In genomic region chr19:29419946-29420345, GRCm38 (mm10) we compare ENCODE assay signal across 17 mouse cellular contexts. TPM values are rescaled to one million over a fixed set of nuclear protein-coding genes. Genes with fewer than 3 reads are reported as not detected.
DNase-seq lines count a peak whose midpoint lies in the region; ATAC-seq and TF ChIP-seq lines count a peak whose summit lies in the region.
"Had no signal": no experiment of that assay in that cellular context is flagged by ENCODE, and none has a peak within 500 bp of the region (broad histone marks: within the 10 kb centered on the region; RNA-seq: fewer than 3 reads in every experiment).

No protein-coding gene starts in this region.

- no peak for ATAC-seq in liver, embryonic 11.5 days (replicated peaks; ENCODE audit: low FRiP score)
- peak; percentile 32 for ATAC-seq in megakaryocyte progenitor cell, adult 5-6 weeks (replicated peaks; ENCODE audit: poor library complexity)
- ATAC-seq: midbrain, embryonic 16.5 days had no signal

- TF ChIP-seq POLR2A in liver, adult 2 months (IDR thresholded peaks at IDR 0.05; ENCODE audit: extremely low read depth, insufficient read depth, low read length) = no peak
- no peak for TF ChIP-seq POLR2A in bone marrow macrophage, adult 2 months (IDR thresholded peaks at IDR 0.05; ENCODE audit: borderline replicate concordance, low read depth, low read length)

- TF ChIP-seq CTCF in liver, adult 2 months (IDR thresholded peaks at IDR 0.05; ENCODE audit: low read depth, low read length) = no peak
- TF ChIP-seq CTCF in bone marrow macrophage, adult 2 months (IDR thresholded peaks at IDR 0.05; ENCODE audit: low read depth, low read length) = no peak
- no peak for TF ChIP-seq CTCF in layer of hippocampus, adult 2 months (conservative IDR thresholded peaks at IDR 0.05)

- H3K4me1 ChIP-seq in liver, adult 2 months (ENCODE audit: control insufficient read depth, insufficient read depth, low read length) = peaks cover 5% of the 10 kb centered on the region
- peaks cover 22% of the 10 kb centered on the region for H3K4me1 ChIP-seq in liver, embryonic 11.5 days (replicated peaks; ENCODE audit: control insufficient read depth, insufficient read depth, low read length)
- peaks cover 29% of the 10 kb centered on the region for H3K4me1 ChIP-seq in bone marrow macrophage, adult 2 months (ENCODE audit: control insufficient read depth, insufficient read depth, low read length)
- H3K4me1 ChIP-seq: forebrain, embryonic 10.5 days; limb, embryonic 12.5 days had no signal

- no peaks in the 10 kb centered on the region for H3K9me3 ChIP-seq in liver, embryonic 11.5 days (ENCODE audit: control insufficient read depth, low read length)
- H3K9me3 ChIP-seq: forebrain, embryonic 10.5 days; limb, embryonic 12.5 days had no signal

- H3K9ac ChIP-seq in liver, adult 2 months (ENCODE audit: low read depth, low read length) = no peak overlapping the region
- no peak overlapping the region for H3K9ac ChIP-seq in liver, embryonic 11.5 days (ENCODE audit: low read depth, low read length)
- H3K9ac ChIP-seq: limb, embryonic 12.5 days had no signal

- H3K4me2 ChIP-seq in liver, embryonic 11.5 days = no peak overlapping the region
- H3K4me2 ChIP-seq: limb, embryonic 12.5 days had no signal

- H3K27me3 ChIP-seq in liver, adult 2 months (ENCODE audit: control insufficient read depth, insufficient read depth, low read length) = no peaks in the 10 kb centered on the region
- H3K27me3 ChIP-seq in liver, embryonic 11.5 days (replicated peaks; ENCODE audit: control insufficient read depth, insufficient read depth, low read length) = no peaks in the 10 kb centered on the region
- H3K27me3 ChIP-seq: limb, embryonic 12.5 days had no signal

- no peak overlapping the region for H3K27ac ChIP-seq in liver, adult 2 months (replicated peaks; ENCODE audit: insufficient read depth, low read depth, low read length)
- no peak overlapping the region for H3K27ac ChIP-seq in liver, embryonic 11.5 days (ENCODE audit: low read depth, low read length)
- peak overlapping the region; percentile 78 for H3K27ac ChIP-seq in bone marrow macrophage, adult 2 months (ENCODE audit: insufficient read depth, low read depth, low read length)
- no peak overlapping the region for H3K27ac ChIP-seq in layer of hippocampus, adult 2 months
- H3K27ac ChIP-seq: forebrain, embryonic 10.5 days; left cerebral cortex, adult 2 months; limb, embryonic 12.5 days had no signal

- peak; percentile 90 for DNase-seq in liver, adult 2 months (ENCODE audit: extremely low read depth, low read depth, low spot score)
- no peak for DNase-seq in liver, embryonic 11.5 days (ENCODE audit: low spot score)
- DNase-seq in adipocyte (ENCODE audit: low spot score) = peak; percentile 27
- DNase-seq in right cerebral cortex, postnatal 25 days = no peak
- DNase-seq in layer of hippocampus, adult 2 months (ENCODE audit: low spot score in 2 of 2) = no peak
- DNase-seq: cerebellum, adult 9-10 months; thymus, adult 18-20 months had no signal

- H3K79me2 ChIP-seq in liver, adult 2 months (ENCODE audit: control insufficient read depth, insufficient read depth, low read length) = no peaks in the 10 kb centered on the region

- no peaks in the 10 kb centered on the region for H3K36me3 ChIP-seq in liver, adult 2 months (ENCODE audit: control insufficient read depth, insufficient read depth, low read length)
- H3K36me3 ChIP-seq in liver, embryonic 11.5 days (ENCODE audit: control insufficient read depth, insufficient read depth, low read length) = no peaks in the 10 kb centered on the region
- H3K36me3 ChIP-seq: forebrain, embryonic 10.5 days; limb, embryonic 12.5 days had no signal

- H3K4me3 ChIP-seq in liver, adult 2 months (ENCODE audit: insufficient read depth, low read depth, low read length) = no peak overlapping the region
- no peak overlapping the region for H3K4me3 ChIP-seq in liver, embryonic 11.5 days (ENCODE audit: low read depth, low read length)
- H3K4me3 ChIP-seq in bone marrow macrophage, adult 2 months (ENCODE audit: insufficient read depth, low read length) = no peak overlapping the region
- H3K4me3 ChIP-seq in layer of hippocampus, adult 2 months = no peak overlapping the region
- H3K4me3 ChIP-seq: forebrain, embryonic 10.5 days; left cerebral cortex, adult 2 months; limb, embryonic 12.5 days had no signal

RNA-seq across cellular contexts. Expression of gene Pdcd1lg2, which starts 9.2 kb away (rescaled TPM):
- total RNA-seq in liver, adult 2 months (2014; rRNA removed) = 0.13 and 0.18 TPM in 2 replicates
- polyA plus RNA-seq in liver, adult 2 months (2012; rRNA removed) = 0.05 and 0.11 TPM in 2 replicates
- not detected in 2 replicates for polyA plus RNA-seq in liver, embryonic 11.5 days (2014; fragmentation: Nextera tagmentation; extraction: Ambion mirVana)
- 1.6 and 1.8 TPM in 2 replicates for polyA plus RNA-seq in bone marrow macrophage, adult 2 months (2012; ENCODE audit: insufficient read depth, insufficient read length, missing spikeins)
- not detected in 2 replicates for total RNA-seq in megakaryocyte progenitor cell, adult 5-6 weeks (2015)
- not detected in 2 replicates for total RNA-seq in megakaryocyte progenitor cell, adult 5-6 weeks (2017)
- not detected for total RNA-seq in layer of hippocampus, adult 2 months (2021)
- total RNA-seq: heart, postnatal 25 days had no signal
- polyA plus RNA-seq: embryonic facial prominence, embryonic 14.5 days; forebrain, embryonic 10.5 days; kidney, embryonic 14.5 days; limb, embryonic 12.5 days; midbrain, embryonic 16.5 days; neural tube, embryonic 14.5 days had no signal

RNA-seq across cellular contexts. Expression of gene Cd274, which starts 52.7 kb away (rescaled TPM):
- 2.1 TPM in 2 replicates for total RNA-seq in liver, adult 2 months (2014; rRNA removed)
- 1.00 and 1.2 TPM in 2 replicates for polyA plus RNA-seq in liver, adult 2 months (2012; rRNA removed)
- polyA plus RNA-seq in liver, embryonic 11.5 days (2014; fragmentation: Nextera tagmentation; extraction: Ambion mirVana) = 0.43 and 0.86 TPM in 2 replicates
- 42.7 and 44.7 TPM in 2 replicates for polyA plus RNA-seq in bone marrow macrophage, adult 2 months (2012; ENCODE audit: insufficient read depth, insufficient read length, missing spikeins)
- total RNA-seq in megakaryocyte progenitor cell, adult 5-6 weeks (2015) = 7.7 and 12.5 TPM in 2 replicates
- 4.3 and 5.8 TPM in 2 replicates for total RNA-seq in megakaryocyte progenitor cell, adult 5-6 weeks (2017)
- total RNA-seq in layer of hippocampus, adult 2 months (2021) = 1 to 10 TPM in 1 of 2 experiments, under 1 TPM in 1; 1.00 to 1.2 TPM

RNA-seq across cellular contexts. Expression of gene Plgrkt, which starts 52.8 kb away (rescaled TPM):
- total RNA-seq in liver, adult 2 months (2014; rRNA removed) = 11.5 and 14.0 TPM in 2 replicates
- polyA plus RNA-seq in liver, adult 2 months (2012; rRNA removed) = 9.4 and 14.8 TPM in 2 replicates
- polyA plus RNA-seq in liver, embryonic 11.5 days (2014; fragmentation: Nextera tagmentation; extraction: Ambion mirVana) = 54.0 and 56.2 TPM in 2 replicates
- polyA plus RNA-seq in bone marrow macrophage, adult 2 months (2012; ENCODE audit: insufficient read depth, insufficient read length, missing spikeins) = 181 and 239 TPM in 2 replicates
- total RNA-seq in megakaryocyte progenitor cell, adult 5-6 weeks (2015) = 76.3 and 104 TPM in 2 replicates
- total RNA-seq in megakaryocyte progenitor cell, adult 5-6 weeks (2017) = 69.7 and 79.1 TPM in 2 replicates
- total RNA-seq in layer of hippocampus, adult 2 months (2021) = 10 to 100 TPM; 26.4 to 27.6 TPM

Comparison
In these comparisons a context has a peak if more than half of its experiments do, and no peak if none do; other contexts are left out.
1. DNase-seq: peak in liver, adult 2 months (single experiment) and adipocyte (single experiment); none in liver, embryonic 11.5 days (single experiment), right cerebral cortex, postnatal 25 days (single experiment) and layer of hippocampus, adult 2 months (0 of 2).